8 mouse cellular contexts compared by ENCODE assay signal in the genomic region with DNA sequence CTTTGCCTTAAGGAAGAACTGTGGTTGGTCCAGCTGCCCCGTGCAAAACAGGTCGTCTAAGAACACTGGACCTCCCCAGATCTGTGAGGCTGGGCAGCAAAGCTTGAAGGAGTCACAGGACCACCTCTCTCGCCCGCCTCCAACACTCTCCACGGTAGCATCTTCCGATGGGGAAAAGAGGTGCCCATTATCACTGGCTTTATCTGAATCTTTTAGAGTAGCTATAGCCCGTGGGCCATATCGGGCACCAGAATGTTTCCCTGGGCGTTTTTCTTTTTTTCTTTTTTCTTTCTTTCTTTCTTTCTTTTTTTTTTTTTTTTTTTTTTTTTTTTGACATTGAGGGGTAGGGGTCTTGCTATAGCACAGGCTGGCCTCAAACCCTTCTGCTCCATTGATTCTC. TPM values are rescaled to one million over a fixed set of nuclear protein-coding genes. Genes with fewer than 3 reads are reported as not detected.
DNase-seq lines count a peak whose midpoint lies in the region; ATAC-seq and TF ChIP-seq lines count a peak whose summit lies in the region.

No protein-coding gene starts in this region.

- H3K36me3 ChIP-seq in neural tube, embryonic 11.5 days (ENCODE audit: control insufficient read depth, insufficient read depth, low read length), result no peaks in the 10 kb centered on the region
- H3K36me3 ChIP-seq in limb, embryonic 15.5 days, result no peaks in the 10 kb centered on the region
- H3K36me3 ChIP-seq in stomach, postnatal 0 days (ENCODE audit: control insufficient read depth, insufficient read depth, low read length), result no peaks in the 10 kb centered on the region

- H3K27ac ChIP-seq in neural tube, embryonic 11.5 days (ENCODE audit: low read depth, low read length), result no peak overlapping the region
- no peak overlapping the region; the same call in 1 of the 2 replicates for H3K27ac ChIP-seq in limb, embryonic 15.5 days
- peak overlapping the region; percentile 88 for H3K27ac ChIP-seq in stomach, postnatal 0 days (replicated peaks)

- H3K4me1 ChIP-seq in neural tube, embryonic 11.5 days (ENCODE audit: control insufficient read depth, insufficient read depth, low read length), result peaks cover 8% of the 10 kb centered on the region; the same call in 1 of the 2 replicates
- peaks cover 49% of the 10 kb centered on the region for H3K4me1 ChIP-seq in limb, embryonic 15.5 days
- no peaks in the 10 kb centered on the region; the same call in none of the 2 replicates for H3K4me1 ChIP-seq in stomach, postnatal 0 days (replicated peaks; ENCODE audit: control insufficient read depth, insufficient read depth)

- H3K4me2 ChIP-seq in neural tube, embryonic 11.5 days (ENCODE audit: low read depth), result peak overlapping the region; percentile 49
- H3K4me2 ChIP-seq in limb, embryonic 15.5 days, result peak overlapping the region; percentile 72
- peak overlapping the region; percentile 77 for H3K4me2 ChIP-seq in stomach, postnatal 0 days (replicated peaks; ENCODE audit: low read depth)

- H3K9ac ChIP-seq in neural tube, embryonic 11.5 days (ENCODE audit: low read length), result no peak overlapping the region
- H3K9ac ChIP-seq in limb, embryonic 15.5 days, result peak overlapping the region; percentile 28; the same call in 1 of the 2 replicates
- peak overlapping the region; percentile 67 for H3K9ac ChIP-seq in stomach, postnatal 0 days (ENCODE audit: low read length)

- H3K4me3 ChIP-seq in neural tube, embryonic 11.5 days (ENCODE audit: low read depth, low read length), result peak overlapping the region; percentile 30
- peak overlapping the region; percentile 46 for H3K4me3 ChIP-seq in limb, embryonic 15.5 days
- H3K4me3 ChIP-seq in stomach, postnatal 0 days (ENCODE audit: low read depth, low read length), result peak overlapping the region; percentile 43

- no peak for ATAC-seq in neural tube, embryonic 11.5 days (ENCODE audit: insufficient read depth, low FRiP score, low TSS enrichment)
- ATAC-seq in limb, embryonic 15.5 days (ENCODE audit: insufficient number of reproducible peaks, low FRiP score, low TSS enrichment, low read depth), result no peak
- ATAC-seq in stomach, postnatal 0 days (ENCODE audit: low FRiP score, low TSS enrichment), result no peak

- TF ChIP-seq CTCF in stomach, postnatal 0 days (IDR thresholded peaks at IDR 0.05; ENCODE audit: low read depth), result no peak

- H3K9me3 ChIP-seq in neural tube, embryonic 11.5 days (ENCODE audit: control insufficient read depth, low read length), result no peaks in the 10 kb centered on the region
- H3K9me3 ChIP-seq in limb, embryonic 15.5 days, result no peaks in the 10 kb centered on the region
- no peaks in the 10 kb centered on the region for H3K9me3 ChIP-seq in stomach, postnatal 0 days (ENCODE audit: control insufficient read depth, low read length)

- WGBS in neural tube, embryonic 11.5 days, result 6% methylated on average over 9 of the region's 9 CpGs
- WGBS in limb, embryonic 15.5 days, result 10% methylated on average over 9 of the region's 9 CpGs
- 15% methylated on average over 9 of the region's 9 CpGs for WGBS in stomach, postnatal 0 days

- H3K27me3 ChIP-seq in neural tube, embryonic 11.5 days (ENCODE audit: control insufficient read depth, insufficient read depth, low read length), result peaks cover 11% of the 10 kb centered on the region; the same call in 1 of the 2 replicates
- 0 out of 2 replicates have a peak, but pooled peaks cover 8% of the 10 kb centered on the region for H3K27me3 ChIP-seq in limb, embryonic 15.5 days
- no peaks in the 10 kb centered on the region for H3K27me3 ChIP-seq in stomach, postnatal 0 days (ENCODE audit: control insufficient read depth, insufficient read depth, low read length)

- TF ChIP-seq EP300 in stomach, postnatal 0 days (optimal IDR thresholded peaks at IDR 0.05), result no peak

- DNase-seq in embryo, embryonic 10 days (ENCODE audit: low spot score), result peak; percentile 26
- DNase-seq in embryo, embryonic 9.5 days (ENCODE audit: extremely low spot score), result no peak
- no peak for DNase-seq in neural tube, embryonic 11.5 days (ENCODE audit: low spot score)
- DNase-seq in neural tube, embryonic 10.5 days (ENCODE audit: extremely low spot score, low spot score), result no peak
- no peak for DNase-seq in stomach, postnatal 0 days (ENCODE audit: low spot score)
- DNase-seq in right cerebral cortex, postnatal 4 days, result no peak
- DNase-seq in yolk sac, embryonic 10.5 days (ENCODE audit: low spot score), result no peak

RNA-seq across cellular contexts. Expression of gene Gstt2, which starts 2.5 kb away (rescaled TPM):
- polyA plus RNA-seq in neural tube, embryonic 11.5 days (2014; fragmentation: Nextera tagmentation; extraction: Ambion mirVana), result 6.5 and 7.2 TPM in 2 replicates
- 11.3 and 14.5 TPM in 2 replicates for polyA plus RNA-seq in limb, embryonic 15.5 days (2015; fragmentation: Nextera tagmentation; extraction: Ambion mirVana)
- polyA plus RNA-seq in stomach, postnatal 0 days (2015; fragmentation: Nextera tagmentation; extraction: Ambion mirVana), result 77.4 and 81.0 TPM in 2 replicates

RNA-seq across cellular contexts. Expression of gene Gstt4, which starts 12.4 kb away (rescaled TPM):
- polyA plus RNA-seq in neural tube, embryonic 11.5 days (2014; fragmentation: Nextera tagmentation; extraction: Ambion mirVana), result not detected in 2 replicates
- polyA plus RNA-seq in limb, embryonic 15.5 days (2015; fragmentation: Nextera tagmentation; extraction: Ambion mirVana), result not detected in 2 replicates
- polyA plus RNA-seq in stomach, postnatal 0 days (2015; fragmentation: Nextera tagmentation; extraction: Ambion mirVana), result not detected in 2 replicates

RNA-seq across cellular contexts. Expression of gene Mif, which starts 25.3 kb away (rescaled TPM):
- 2,352 and 2,361 TPM in 2 replicates for polyA plus RNA-seq in neural tube, embryonic 11.5 days (2014; fragmentation: Nextera tagmentation; extraction: Ambion mirVana)
- polyA plus RNA-seq in limb, embryonic 15.5 days (2015; fragmentation: Nextera tagmentation; extraction: Ambion mirVana), result 1,299 and 1,540 TPM in 2 replicates
- 805 and 984 TPM in 2 replicates for polyA plus RNA-seq in stomach, postnatal 0 days (2015; fragmentation: Nextera tagmentation; extraction: Ambion mirVana)

RNA-seq across cellular contexts. Expression of gene Gstt1, which starts 36.3 kb away (rescaled TPM):
- 2.5 and 2.9 TPM in 2 replicates for polyA plus RNA-seq in neural tube, embryonic 11.5 days (2014; fragmentation: Nextera tagmentation; extraction: Ambion mirVana)
- polyA plus RNA-seq in limb, embryonic 15.5 days (2015; fragmentation: Nextera tagmentation; extraction: Ambion mirVana), result 18.1 and 21.6 TPM in 2 replicates
- 16.1 and 19.7 TPM in 2 replicates for polyA plus RNA-seq in stomach, postnatal 0 days (2015; fragmentation: Nextera tagmentation; extraction: Ambion mirVana)

RNA-seq across cellular contexts. Expression of gene Gstt3, which starts 53.5 kb away (rescaled TPM):
- 2.1 and 2.9 TPM in 2 replicates for polyA plus RNA-seq in neural tube, embryonic 11.5 days (2014; fragmentation: Nextera tagmentation; extraction: Ambion mirVana)
- 30.0 and 33.1 TPM in 2 replicates for polyA plus RNA-seq in limb, embryonic 15.5 days (2015; fragmentation: Nextera tagmentation; extraction: Ambion mirVana)
- 72.6 and 77.8 TPM in 2 replicates for polyA plus RNA-seq in stomach, postnatal 0 days (2015; fragmentation: Nextera tagmentation; extraction: Ambion mirVana)
